Mouse (Mus musculus) fibroblast of lung, adult 2 months (primary cell): ENCODE data around the gene Trim30d.
"Not testable (repeated sequence)": the region's sequence is repeated elsewhere in the genome, so short reads cannot be mapped to it uniquely, and the experiment has no call there.

Experiments used
- DNase-seq: peaks from one replicate; pipeline ENCODE4 v3.0.0-alpha.2; 2011; ENCODE audit warnings: low read depth

Gene Trim30d

GRCm38 (mm10) chr7:104507421-104508065 lies at the start of gene Trim30d:
Trim30d (minus strand) TSS chr7:104507849.
- DNase-seq, result not testable (repeated sequence)

DNA sequence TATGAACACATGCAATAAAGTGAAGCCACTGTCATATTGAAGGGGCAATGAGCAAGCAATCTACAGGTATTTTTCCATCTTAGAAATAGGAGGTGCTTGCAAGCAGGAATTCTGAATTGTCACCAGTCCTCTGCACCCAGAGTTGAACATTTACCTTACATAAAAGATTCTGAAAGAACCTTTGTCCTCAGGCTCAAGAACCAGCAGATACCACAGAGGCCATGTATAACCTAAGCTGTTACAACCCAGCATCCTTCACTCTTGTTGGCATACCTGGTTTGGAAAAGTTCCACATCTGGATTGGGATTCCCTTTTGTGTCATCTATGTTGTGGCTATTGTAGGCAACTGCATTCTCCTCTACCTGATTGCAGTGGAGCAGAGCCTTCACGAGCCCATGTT lies 45.1 kb upstream of the Trim30d start:
- no peak for DNase-seq

DNA sequence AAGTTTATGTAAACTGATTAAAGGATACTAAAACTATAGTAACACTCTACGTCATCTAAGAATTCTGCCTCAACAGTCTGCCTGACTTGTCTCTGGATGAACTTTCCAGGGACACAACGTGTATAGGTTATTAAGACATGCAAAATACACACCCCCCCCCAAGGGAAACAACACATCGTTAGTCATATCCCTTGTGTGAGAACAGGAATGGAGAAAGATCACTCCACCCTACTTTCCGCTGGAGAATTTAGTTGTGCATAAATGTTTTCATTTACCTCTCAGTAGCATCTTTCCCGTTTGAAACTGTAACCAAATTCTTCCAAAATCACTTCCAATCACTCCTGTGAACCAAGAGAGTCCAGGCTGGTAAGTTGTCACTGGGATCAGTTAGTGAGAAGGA lies 42.2 kb upstream of the Trim30d start, which contains the start of gene Olfr651:
Gene Olfr651 (plus strand): TSS at position 301 of the 400 bp plus-strand sequence.
- no peak for DNase-seq

DNA sequence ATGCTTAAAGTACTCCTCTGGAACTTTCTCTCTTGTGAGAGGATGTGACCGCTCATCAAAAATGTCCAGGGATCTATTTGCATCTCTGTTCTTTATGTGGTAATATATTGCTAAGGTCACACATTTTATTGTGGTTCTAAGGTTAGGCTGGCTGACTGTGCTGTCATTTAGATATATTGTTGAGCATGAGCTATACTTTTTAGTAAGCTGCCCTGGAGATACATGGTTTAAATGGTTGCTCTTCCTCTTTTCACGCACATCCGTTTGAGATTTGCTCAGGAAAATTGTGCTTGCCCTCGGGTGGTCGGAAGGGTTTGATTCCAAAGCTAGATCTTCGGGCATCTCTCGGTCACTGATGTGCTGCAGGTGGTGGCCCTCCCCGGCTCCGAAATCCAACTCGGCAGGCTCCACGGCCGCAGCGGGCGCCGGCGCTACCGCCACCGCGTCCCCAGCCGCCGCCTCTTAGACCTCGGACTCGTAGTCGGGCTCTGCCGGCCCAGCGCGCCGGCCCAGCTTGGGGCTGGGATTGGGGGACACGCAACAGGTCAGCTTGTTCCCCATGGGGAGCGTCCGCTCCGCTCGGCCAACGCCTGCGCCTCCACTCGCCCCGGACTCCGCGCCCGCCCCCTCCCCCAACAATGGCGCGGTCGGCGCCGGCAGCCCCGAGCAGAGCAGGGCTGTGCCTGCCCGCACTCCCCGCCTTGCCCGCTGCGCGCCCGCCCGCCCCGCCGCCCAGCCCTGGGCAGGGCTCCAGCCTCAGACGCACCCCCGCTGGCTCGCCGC lies 5.9 kb downstream of the Trim30d start:
- DNase-seq, result no peak

GRCm38 (mm10) chr7:104501186-104501585 lies 6.5 kb downstream of the Trim30d start:
- DNase-seq, result not testable (repeated sequence)

GRCm38 (mm10) chr7:104499464-104499863 lies 8.2 kb downstream of the Trim30d start:
- not testable (repeated sequence) for DNase-seq

DNA sequence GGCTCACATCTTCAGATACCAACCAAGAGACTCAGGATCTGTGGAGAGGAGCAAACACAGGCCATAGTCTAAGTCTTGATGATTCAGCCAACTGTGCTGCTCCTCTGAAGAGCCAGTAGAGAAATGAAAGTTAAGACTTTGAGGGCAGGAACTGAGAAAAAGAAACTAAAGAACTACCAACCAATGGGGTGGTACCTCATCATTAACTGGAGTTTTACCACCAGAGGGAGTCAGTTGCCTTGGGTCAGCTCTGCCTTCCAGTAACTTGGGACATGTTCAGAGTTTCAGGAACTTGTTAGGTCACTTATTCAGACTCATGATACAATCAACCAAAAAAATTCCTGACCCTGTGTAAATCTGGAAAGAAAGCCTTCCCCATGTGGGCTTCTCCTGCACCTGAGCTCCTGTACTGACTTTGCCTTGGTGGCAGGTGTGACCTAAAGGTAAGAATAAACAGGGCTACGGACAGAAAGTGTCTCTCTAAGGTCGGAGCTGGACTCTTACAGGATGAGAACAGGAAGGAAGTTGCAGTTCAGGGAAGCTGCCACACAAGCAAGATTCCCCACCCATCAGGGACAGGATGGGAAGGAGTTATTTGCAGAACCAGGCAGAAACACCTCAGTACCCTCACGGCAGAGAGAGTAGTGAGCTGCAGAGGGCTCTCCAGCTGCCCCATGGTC lies 42.4 kb downstream of the Trim30d start, which contains the start of gene Trim30a:
Gene Trim30a (minus strand): TSS at position 129 of the 680 bp plus-strand sequence.
- DNase-seq, result no peak

DNA sequence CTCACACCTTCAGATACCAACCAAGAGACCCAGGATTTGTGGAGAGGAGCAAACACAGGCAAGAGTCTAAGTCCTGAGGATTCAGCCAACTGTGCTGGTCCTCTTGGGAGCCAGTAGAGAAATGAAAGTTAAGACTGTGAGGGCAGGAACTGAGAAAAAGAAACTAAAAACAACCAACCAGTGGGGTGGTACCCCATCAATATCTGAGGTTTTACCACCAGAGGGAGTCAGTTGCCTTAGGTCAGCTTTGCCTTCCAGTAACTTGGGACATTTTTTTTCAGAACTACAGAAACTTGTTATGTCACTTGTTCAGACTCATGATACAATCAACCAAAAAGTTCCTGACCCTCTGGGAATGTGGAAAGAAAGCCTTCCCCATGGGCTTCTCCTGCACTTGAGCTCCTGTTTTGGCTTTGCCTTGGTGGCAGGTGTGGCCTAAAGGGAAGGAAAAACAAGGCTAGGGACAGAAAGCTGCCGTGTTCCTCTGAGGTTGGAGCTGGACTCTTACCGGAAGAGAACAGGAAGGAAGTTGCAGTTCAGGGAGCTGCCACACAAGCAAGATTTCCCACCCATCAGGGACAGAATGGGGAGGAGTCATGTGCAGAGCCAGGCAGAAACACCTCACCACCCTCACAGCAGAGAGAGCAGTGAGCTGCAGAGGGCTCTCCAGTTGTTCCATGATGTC lies 61.5 kb downstream of the Trim30d start:
- no peak for DNase-seq
